Mouse (Mus musculus) c-Kit-positive CD71-negative TER-119-negative erythroid progenitor cells, embryonic 14.5 days (primary cell): ENCODE data around the gene Ipo7.
A peak's percentile ranks its signal among the peaks of the same experiment; 100 is the strongest.
"Not testable (repeated sequence)": the region's sequence is repeated elsewhere in the genome, so short reads cannot be mapped to it uniquely, and the experiment has no call there.

Experiments
- DNase-seq: peaks from one replicate; pipeline ENCODE4 v3.0.0-alpha.2; 2013; ENCODE audit warnings: low read depth

Gene Ipo7

DNA sequence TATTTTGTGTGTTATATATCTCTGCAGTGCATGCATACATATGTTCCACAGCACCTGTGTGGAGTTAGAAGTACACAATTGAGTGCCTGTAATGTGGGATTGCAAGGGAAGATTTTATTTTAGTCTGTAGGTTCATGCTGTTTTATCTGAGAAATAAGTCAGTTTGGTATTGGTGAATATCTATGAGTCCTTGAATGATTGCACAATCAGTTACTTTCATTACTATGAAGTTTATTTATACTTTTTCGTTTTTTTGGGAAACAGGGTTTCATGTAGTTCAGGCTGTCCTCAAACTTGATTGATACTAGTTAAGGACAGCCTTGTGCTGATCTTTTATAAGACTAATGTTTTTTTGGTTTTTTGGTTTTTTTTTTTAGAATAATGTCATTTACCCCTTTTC is 5.5 kb downstream of the Ipo7 start:
- DNase-seq = no peak

GRCm38 (mm10) chr7:110026594-110026993 is 8.5 kb downstream of the Ipo7 start:
- DNase-seq = no peak

DNA sequence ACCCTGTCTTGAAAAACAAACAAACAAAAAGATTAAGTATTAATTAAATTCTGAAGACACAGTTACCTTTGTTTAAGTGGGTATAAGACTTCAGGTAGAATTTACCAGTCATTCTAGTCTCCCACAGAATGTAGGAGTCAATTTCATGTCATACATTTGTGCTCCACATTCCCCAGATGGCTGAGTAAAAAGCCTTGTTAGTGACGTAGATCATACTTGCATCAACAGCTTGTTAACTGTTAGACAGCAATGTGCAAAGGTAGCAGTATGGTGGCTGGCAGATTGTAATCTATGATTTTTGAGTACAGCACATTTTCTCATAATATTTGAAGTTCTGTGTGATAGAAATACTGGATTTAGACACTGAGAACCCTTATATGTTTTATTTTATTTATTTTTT is 10.8 kb downstream of the Ipo7 start:
- DNase-seq = no peak

DNA sequence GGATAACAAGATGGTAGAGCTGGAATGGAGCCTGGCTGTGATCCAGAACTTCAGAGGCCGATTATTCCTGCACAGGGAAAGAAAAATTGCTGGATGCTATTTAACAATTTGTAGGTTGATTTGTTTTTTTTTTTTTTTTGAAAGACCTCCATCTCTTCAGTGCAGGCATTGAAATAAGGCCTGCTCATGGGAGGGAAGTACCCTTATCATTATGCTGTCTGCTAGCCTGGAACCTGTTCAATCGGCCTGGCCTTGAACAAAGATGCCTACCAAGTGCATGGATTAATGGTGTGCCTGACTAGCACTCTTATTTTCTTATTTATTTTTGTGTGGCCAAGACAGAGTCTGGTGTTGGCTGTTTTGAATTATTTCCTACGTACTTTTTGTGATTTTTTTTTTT is 12.3 kb downstream of the Ipo7 start:
- DNase-seq = no peak

GRCm38 (mm10) chr7:110057723-110058122 is 39.6 kb downstream of the Ipo7 start:
- not testable (repeated sequence) for DNase-seq

- no peak for DNase-seq
Measured at GRCm38 (mm10) chr7:110059092-110059785, 41.2 kb downstream of the Ipo7 start.

GRCm38 (mm10) chr7:110060106-110060668 is 42.1 kb downstream of the Ipo7 start:
- DNase-seq = no peak

GRCm38 (mm10) chr7:110060669-110061198 is 42.7 kb downstream of the Ipo7 start:
- DNase-seq = no peak

DNA sequence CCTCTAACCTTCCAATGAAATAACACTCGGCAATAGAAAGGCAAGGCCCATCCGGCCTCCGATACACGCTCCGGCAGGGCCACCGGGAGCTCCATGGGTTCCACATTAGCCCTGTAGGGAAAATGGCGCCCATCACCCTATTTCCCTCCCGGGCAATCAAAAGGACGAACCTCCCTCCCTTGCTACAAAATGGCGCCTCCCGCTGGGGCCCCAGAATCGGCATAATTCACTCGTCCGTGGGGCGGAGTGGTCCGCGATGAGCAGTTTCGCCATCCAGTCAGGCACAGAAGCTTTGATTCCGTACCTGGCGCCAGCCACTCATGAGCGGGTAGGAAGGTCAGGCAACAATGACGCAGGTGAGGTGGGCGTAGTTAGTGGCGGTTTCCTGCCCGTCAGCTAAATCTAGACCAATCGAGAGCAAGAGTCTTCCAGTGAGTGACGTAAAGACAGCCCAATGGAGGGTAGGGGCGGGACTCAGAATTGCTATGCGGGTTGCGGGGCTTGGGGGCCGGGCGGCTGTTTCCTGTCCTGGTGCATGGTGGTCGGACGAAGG is 43.2 kb downstream of the Ipo7 start, which contains the start of gene Zfp143:
TSS of gene Zfp143 (plus strand) at position 19 of the 553 bp plus-strand sequence.
- peak; percentile 100 for DNase-seq

DNA sequence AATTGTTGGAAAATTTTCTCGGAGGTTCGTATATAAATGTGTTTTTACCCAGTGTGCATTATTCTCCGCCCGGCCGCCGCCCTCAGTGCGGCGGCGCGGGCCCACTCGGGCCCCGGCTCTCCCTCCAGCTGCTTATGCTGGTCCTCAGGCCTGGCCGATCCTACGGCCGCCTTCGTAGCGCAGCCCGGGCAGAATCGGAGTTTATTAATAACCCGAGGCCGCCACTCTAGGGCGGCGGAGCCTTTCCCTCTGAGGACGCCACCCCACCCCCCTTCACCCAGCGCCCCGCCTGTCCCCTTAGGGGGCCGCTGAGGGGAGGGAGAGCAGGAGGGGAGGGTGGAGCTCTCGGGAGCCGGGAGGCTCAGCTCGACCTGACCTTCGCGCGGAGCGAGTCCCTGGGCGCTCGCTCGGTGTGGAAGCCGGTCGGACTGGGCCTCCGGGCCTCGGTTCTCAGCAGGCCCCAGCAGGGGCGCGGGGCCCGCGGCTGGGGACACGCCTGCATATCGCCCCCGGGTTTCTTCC is 43.7 kb downstream of the Ipo7 start:
- DNase-seq = no peak

GRCm38 (mm10) chr7:110063731-110064130 is 45.7 kb downstream of the Ipo7 start:
- DNase-seq = no peak

DNA sequence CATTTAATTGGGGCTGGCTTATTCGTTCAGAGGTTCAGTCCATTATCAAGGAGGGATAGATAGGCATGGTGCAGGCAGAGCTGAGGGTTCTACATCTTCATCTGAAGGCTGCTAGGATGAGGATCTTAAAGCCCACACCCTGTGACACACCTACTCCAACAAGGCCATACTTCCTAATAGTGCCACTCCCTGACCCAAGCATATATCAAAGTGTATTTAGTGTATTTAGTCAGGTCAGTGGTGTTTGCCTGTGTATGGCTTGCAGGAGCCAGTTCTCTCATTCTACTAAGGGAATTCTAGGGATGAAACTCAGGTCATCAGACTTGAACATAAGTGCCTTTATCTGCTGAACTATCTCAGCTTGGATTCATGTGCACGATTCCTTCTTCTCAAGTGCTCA is 51.0 kb downstream of the Ipo7 start:
- DNase-seq = no peak

- DNase-seq = no peak
Measured at GRCm38 (mm10) chr7:110078168-110078567, 60.1 kb downstream of the Ipo7 start.

DNA sequence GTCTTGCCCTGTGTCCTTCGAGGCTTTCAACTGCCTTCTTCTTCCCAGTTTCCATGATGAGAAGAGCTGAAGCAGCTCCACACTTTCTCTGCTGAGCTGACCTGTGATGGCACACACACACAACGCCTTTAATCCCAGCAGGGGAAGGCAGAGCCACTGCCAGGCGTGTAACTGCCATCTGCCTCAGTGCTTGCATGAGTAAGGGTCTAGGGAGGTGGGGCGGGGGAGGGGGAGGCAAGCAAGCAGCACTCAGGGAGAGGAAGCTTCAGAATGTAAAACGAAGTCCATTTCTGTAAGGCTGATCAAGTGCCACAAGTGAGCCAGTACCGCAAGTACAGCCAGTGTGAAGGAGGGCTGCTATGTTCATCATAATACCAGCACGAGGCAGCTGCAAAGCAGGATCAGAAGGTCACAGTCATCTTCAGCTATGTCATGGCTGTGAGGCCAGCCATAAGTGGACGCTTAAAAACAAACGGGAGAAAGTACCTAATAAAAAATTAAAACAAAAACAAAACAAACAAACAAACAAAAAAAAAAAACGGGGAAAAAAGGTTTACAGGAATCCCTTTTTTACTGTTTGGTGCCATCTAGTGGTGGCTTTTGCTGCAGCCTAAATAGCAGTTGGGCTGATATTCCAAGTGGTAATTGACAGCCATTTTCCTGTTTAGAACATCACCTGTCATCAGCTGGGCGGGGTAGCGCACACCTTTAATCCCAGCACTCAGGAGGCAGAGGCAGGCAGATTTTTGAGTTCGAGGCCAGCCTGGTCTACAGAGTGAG is 65.5 kb downstream of the Ipo7 start:
- peak; percentile 52 for DNase-seq

GRCm38 (mm10) chr7:110085217-110085616 is 67.1 kb downstream of the Ipo7 start:
- no peak for DNase-seq

- no peak for DNase-seq
Measured at GRCm38 (mm10) chr7:110087914-110088313, 69.8 kb downstream of the Ipo7 start.

DNA sequence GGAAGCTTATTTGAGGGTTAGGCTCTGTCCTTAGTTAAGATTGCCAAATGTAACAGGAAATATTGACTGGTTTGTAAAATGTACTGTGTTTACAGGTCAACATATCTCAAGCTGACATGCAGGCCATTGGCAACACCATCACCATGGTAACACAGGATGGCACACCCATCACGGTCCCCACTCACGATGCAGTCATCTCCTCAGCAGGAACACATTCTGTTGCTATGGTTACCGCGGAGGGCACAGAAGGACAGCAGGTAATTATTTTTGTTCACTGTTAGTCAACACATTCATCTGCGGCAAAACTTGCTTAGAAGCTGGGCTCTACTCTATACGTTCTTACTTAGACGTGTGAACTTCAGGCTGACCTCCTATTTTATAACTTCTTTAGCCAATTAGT is 73.6 kb downstream of the Ipo7 start:
- no peak for DNase-seq

GRCm38 (mm10) chr7:110096332-110096731 is 78.3 kb downstream of the Ipo7 start:
- no peak for DNase-seq

DNA sequence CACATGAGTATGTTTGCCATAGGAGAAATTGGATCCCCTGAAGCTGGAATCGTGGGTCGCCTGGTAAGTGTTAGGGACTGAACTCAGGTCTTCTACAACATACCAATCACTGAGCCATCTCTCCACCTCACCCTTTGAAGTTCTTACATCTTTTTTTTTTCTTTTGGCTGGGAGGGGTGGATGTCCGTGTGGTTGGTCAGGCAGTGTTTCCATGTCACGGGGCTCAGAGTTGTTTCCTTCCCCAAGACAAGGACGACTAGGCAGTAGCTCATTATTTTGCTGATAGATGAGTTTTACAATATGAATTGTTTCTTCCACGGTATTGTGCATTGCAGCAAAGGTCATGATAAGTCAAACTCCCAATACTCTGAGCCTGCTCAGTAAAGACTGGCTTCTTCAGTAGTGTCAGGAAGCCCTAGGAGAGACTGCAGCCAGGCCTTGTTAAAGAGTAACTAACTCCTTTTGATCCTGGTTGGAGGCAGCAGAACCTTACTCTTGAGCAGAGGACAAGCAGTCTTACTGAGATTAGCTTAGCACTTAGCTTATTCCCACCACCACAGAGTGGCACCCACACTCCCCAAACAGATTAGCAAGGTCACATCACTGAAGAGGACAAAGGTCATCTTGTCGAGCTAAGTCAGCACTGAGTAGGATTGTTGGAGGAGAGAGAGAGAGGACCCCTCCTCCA is 79.2 kb downstream of the Ipo7 start:
- DNase-seq = no peak

- DNase-seq = no peak
Measured at GRCm38 (mm10) chr7:110100854-110101253, 82.8 kb downstream of the Ipo7 start.

- DNase-seq = no peak
Measured at GRCm38 (mm10) chr7:110101266-110101665, 83.2 kb downstream of the Ipo7 start.

DNA sequence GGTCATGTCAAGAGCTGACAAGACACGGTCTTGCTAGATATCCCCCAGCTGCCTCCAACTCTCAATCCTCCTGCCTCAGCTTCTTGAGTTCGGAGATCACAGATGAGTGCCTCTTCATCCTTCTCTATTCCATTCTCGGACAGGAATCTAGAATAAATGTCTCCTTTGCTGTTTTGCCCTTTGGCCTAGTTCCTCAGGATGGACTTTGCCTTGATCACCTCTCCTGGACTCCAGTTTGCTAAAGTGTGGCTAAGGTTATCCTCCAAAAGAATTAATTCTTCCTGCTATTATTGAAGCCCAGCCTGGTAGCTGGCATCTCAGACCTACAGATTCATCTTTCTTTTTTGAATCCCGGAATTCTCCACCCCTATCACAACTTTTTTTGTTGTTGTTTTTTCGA is 87.0 kb downstream of the Ipo7 start:
- DNase-seq = no peak
